ENCODE assay signal across 26 mouse cellular contexts in the genomic region with DNA sequence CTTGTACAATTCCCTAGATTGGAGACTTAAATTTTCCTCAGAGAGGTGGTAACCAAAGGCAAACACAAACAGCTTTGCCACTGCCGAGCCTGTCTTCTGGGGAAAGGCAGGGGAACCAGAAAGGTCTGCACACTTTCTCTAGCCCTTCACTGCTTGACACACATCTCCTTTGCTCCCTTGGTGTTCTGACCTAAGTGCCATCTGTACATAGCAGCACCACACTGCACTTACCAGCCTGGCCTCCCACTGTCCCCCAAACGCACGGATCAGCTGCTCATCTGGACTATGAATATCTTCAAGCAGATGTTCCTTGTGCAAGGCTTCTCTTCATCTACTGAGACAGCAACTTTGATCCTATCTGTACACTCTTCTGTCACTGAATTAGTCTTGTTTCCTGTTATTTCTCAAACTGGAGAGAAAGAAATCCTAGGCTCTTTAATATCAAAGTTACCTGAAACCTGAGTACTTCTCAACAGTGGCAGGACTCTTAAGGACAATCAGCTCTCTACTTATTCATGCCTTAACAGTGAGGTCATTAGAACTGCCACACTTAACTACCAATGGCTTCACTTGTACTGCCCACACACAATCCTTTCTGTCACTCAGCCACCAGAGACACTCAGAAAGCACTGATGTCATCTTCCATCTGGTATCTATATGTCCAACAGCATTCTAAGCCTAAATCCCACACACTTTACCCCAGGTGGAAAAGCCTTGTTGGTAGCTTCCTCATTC.
DNase-seq lines count a peak whose midpoint lies in the region; ATAC-seq and TF ChIP-seq lines count a peak whose summit lies in the region.
"Had no signal": no experiment of that assay in that cellular context is flagged by ENCODE, and none has a peak within 500 bp of the region (broad histone marks: within the 10 kb centered on the region; RNA-seq: fewer than 3 reads in every experiment).

No protein-coding gene starts in this region.

- no peak overlapping the region for H3K9ac ChIP-seq in heart, embryonic 13.5 days
- no peak overlapping the region for H3K9ac ChIP-seq in lung, postnatal 0 days (replicated peaks; ENCODE audit: low read depth)
- H3K9ac ChIP-seq: embryonic facial prominence, embryonic 15.5 days; forebrain, embryonic 13.5 days; hindbrain, embryonic 14.5 days; limb, embryonic 13.5 days; stomach, embryonic 15.5 days had no signal

- 42% methylated on average over 3 of the region's 3 CpGs for WGBS in heart, embryonic 13.5 days
- 61% methylated on average over 3 of the region's 3 CpGs for WGBS in lung, adult 2 months
- 38% methylated on average over 3 of the region's 3 CpGs for WGBS in lung, postnatal 0 days

- peak overlapping the region; percentile 32 for H3K4me2 ChIP-seq in heart, embryonic 13.5 days
- H3K4me2 ChIP-seq in lung, postnatal 0 days (replicated peaks; ENCODE audit: low read depth, low read length), result no peak overlapping the region; the same call in 1 of the 2 replicates
- H3K4me2 ChIP-seq: embryonic facial prominence, embryonic 15.5 days; forebrain, embryonic 13.5 days; hindbrain, embryonic 14.5 days; limb, embryonic 13.5 days; liver, embryonic 11.5 days; midbrain, embryonic 11.5 days; stomach, embryonic 15.5 days had no signal

- H3K27me3 ChIP-seq in heart, embryonic 13.5 days (replicated peaks), result no peaks in the 10 kb centered on the region
- no peaks in the 10 kb centered on the region for H3K27me3 ChIP-seq in lung, postnatal 0 days (replicated peaks; ENCODE audit: insufficient read depth, low read length)
- H3K27me3 ChIP-seq: CH12.LX; embryonic facial prominence, embryonic 15.5 days; forebrain, embryonic 13.5 days; limb, embryonic 13.5 days; stomach, embryonic 15.5 days had no signal

- ATAC-seq in heart, embryonic 13.5 days (ENCODE audit: extremely low read depth, insufficient number of reproducible peaks, low FRiP score, low TSS enrichment), result no peak
- peak; percentile 99 for ATAC-seq in lung, postnatal 0 days
- ATAC-seq: forebrain, embryonic 13.5 days; intestine, postnatal 0 days; midbrain, embryonic 16.5 days had no signal

- peaks cover 15% of the 10 kb centered on the region for H3K36me3 ChIP-seq in heart, embryonic 13.5 days
- no peaks in the 10 kb centered on the region for H3K36me3 ChIP-seq in lung, postnatal 0 days (ENCODE audit: insufficient read depth, low read length)
- H3K36me3 ChIP-seq: embryonic facial prominence, embryonic 15.5 days had no signal

- no peak for DNase-seq in heart, postnatal 4 days
- DNase-seq in lung, adult 2 months, result no peak
- DNase-seq in lung, postnatal 10 days, result no peak
- peak; percentile 37 for DNase-seq in fat pad, adult 2 months (ENCODE audit: extremely low read depth, low read depth, low spot score)
- DNase-seq in lung, postnatal 0 days (ENCODE audit: low spot score), result peak; percentile 84
- no peak for DNase-seq in T-cell, adult 2 months (ENCODE audit: low spot score)
- DNase-seq in adrenal gland, adult 8-10 months, result no peak
- DNase-seq: adrenal gland, postnatal 25 days; cerebellum, adult 11-12 months; cerebellum, adult 9-11 months; gastrocnemius, postnatal 10 days; kidney, adult 9 months; kidney, postnatal 14 days; right cerebral cortex, postnatal 25 days had no signal

- H3K9me3 ChIP-seq in heart, embryonic 13.5 days, result peaks cover 7% of the 10 kb centered on the region; the same call in 1 of the 2 replicates
- no peaks in the 10 kb centered on the region for H3K9me3 ChIP-seq in lung, postnatal 0 days (ENCODE audit: low read length)
- H3K9me3 ChIP-seq: embryonic facial prominence, embryonic 15.5 days; limb, embryonic 13.5 days; stomach, embryonic 15.5 days had no signal

- H3K27ac ChIP-seq in heart, embryonic 13.5 days (replicated peaks), result peak overlapping the region; percentile 25; the same call in 1 of the 2 replicates
- peak overlapping the region; percentile 48 for H3K27ac ChIP-seq in lung, postnatal 0 days (ENCODE audit: low read length)
- H3K27ac ChIP-seq: embryonic facial prominence, embryonic 15.5 days; forebrain, embryonic 13.5 days; hindbrain, embryonic 14.5 days; left cerebral cortex, adult 2 months; limb, embryonic 13.5 days; stomach, embryonic 15.5 days had no signal

- TF ChIP-seq POLR2A in lung, adult 2 months (IDR thresholded peaks at IDR 0.05; ENCODE audit: borderline replicate concordance, extremely low read depth, low read depth, low read length), result no peak

- H3K4me3 ChIP-seq in heart, embryonic 13.5 days, result no peak overlapping the region
- peak overlapping the region; percentile 53 for H3K4me3 ChIP-seq in lung, adult 2 months (replicated peaks; ENCODE audit: extremely low read depth, low read depth, low read length)
- H3K4me3 ChIP-seq in lung, postnatal 0 days (ENCODE audit: low read depth, low read length), result no peak overlapping the region
- H3K4me3 ChIP-seq: embryonic facial prominence, embryonic 15.5 days; forebrain, embryonic 13.5 days; left cerebral cortex, adult 2 months; limb, embryonic 13.5 days; stomach, embryonic 15.5 days had no signal

- TF ChIP-seq CTCF in lung, adult 2 months (IDR thresholded peaks at IDR 0.05; ENCODE audit: insufficient read depth, low read length), result no peak
- TF ChIP-seq CTCF in lung, postnatal 0 days (IDR thresholded peaks at IDR 0.05), result no peak

- TF ChIP-seq EP300 in lung, postnatal 0 days (IDR thresholded peaks at IDR 0.05), result peak; percentile 33; the same call in 1 of the 2 replicates

- H3K4me1 ChIP-seq in heart, embryonic 13.5 days, result peaks cover 14% of the 10 kb centered on the region
- no peaks in the 10 kb centered on the region for H3K4me1 ChIP-seq in lung, adult 2 months (ENCODE audit: control insufficient read depth, insufficient read depth, low read length)
- no peaks in the 10 kb centered on the region for H3K4me1 ChIP-seq in lung, postnatal 0 days (ENCODE audit: insufficient read depth, low read depth, low read length)
- H3K4me1 ChIP-seq: embryonic facial prominence, embryonic 15.5 days; forebrain, embryonic 13.5 days; stomach, embryonic 15.5 days had no signal

Comparison
In these comparisons a context has a peak if more than half of its experiments do, and no peak if none do; other contexts are left out.
1. DNase-seq: peak in fat pad, adult 2 months (single experiment) and lung, postnatal 0 days (single experiment); none in heart, postnatal 4 days (single experiment), lung, adult 2 months (single experiment), lung, postnatal 10 days (single experiment), T-cell, adult 2 months (single experiment) and adrenal gland, adult 8-10 months (single experiment).